Mouse (Mus musculus) thymus, postnatal 10 days (tissue): ENCODE results near the gene Ascc1.
"Not testable (repeated sequence)": the region's sequence is repeated elsewhere in the genome, so short reads cannot be mapped to it uniquely, and the experiment has no call there.

Experiments
- DNase-seq, 2 experiments: peaks; one replicate each; pipeline ENCODE4 v3.0.0; 2021; ENCODE audit warnings: low spot score in 2 of 2

Ascc1 gene

GRCm38 (mm10) chr10:60115345-60116185 lies 113.0 kb downstream of the Ascc1 start:
- peak; percentile 16 to 47 for DNase-seq

GRCm38 (mm10) chr10:60116997-60117396 lies 114.4 kb downstream of the Ascc1 start:
- no peak for DNase-seq

DNA sequence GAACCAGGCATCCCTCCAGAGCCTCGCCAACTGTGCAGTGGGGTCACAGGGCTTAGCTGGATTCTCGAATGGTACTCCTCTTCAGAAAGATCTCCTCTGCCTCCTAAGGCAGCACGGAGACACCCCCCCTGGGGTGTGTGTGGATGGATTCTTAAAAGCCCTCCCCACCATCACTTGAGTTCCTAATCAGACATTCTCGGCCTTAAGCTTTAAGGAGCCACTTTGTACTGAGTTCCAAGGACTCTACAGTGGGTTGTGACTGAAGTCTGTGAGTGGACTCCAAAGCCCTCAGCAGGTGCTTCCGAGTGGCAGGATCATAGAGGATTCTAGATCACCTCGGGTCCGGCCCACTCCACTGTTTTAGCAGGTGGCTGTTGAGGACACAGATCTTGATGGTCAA lies 115.9 kb downstream of the Ascc1 start:
- no peak for DNase-seq

GRCm38 (mm10) chr10:60120630-60121029 lies 118.0 kb downstream of the Ascc1 start:
- DNase-seq: no peak

DNA sequence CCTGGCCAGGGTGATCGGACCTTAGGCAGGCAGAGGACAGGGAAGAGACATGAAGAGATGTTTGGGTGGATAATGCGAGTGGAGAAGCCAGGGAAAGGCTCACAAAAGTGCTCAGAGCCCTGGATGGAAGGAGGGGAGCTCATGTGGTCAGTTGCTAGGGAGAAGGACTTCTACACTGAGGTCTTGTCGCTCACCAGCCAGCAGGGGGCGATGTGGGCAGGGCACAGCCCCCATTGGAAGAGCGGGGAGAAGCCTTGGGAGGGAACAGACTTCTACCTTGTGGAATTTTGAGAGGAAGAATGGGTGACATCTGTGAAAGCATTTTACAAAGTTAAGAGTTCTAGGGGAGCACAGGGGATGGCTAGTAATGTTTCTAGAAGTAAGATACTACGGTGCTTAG lies 121.5 kb downstream of the Ascc1 start:
- peak in 1 of 2 experiments; percentile 46 for DNase-seq

DNA sequence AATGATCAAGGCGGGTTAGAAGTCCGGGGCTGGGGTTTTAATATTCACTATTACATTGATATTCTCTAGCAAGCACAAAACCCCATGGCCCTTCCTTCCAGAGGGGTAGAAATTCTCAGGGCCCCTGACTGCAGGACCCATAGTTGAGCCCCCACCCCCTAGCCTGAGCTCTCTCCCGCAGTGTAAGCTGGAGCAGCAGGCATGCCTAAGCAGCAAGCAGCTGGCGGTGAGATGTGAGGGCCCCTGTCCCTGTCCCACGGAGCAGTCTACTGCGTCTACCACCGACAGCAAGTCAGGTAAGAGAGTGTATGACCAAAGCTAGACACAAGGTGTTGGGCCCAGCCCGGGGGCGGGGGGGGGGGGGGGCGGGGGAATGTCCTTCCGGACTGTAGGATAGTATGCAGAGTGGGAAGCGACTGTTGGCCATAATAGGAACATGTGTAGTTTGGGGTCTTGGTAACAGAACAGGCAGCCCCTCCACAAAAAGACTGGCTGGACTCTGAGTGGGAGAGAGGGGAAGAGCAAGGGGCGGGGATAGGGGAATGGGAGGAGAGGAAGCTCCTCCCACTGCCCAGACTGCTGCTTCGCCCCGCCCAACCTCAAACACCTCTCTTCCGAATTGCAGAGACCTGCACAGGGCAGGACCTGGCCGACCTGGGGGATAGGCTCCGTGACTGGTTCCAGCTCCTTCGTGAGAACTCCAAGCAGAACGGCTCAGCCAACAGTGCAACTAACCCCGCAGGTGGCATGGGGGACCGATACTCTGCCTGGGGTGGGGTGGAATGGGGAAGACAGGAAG lies 123.1 kb downstream of the Ascc1 start:
- no peak for DNase-seq

GRCm38 (mm10) chr10:60128287-60128686 lies 125.7 kb downstream of the Ascc1 start:
- no peak for DNase-seq

DNA sequence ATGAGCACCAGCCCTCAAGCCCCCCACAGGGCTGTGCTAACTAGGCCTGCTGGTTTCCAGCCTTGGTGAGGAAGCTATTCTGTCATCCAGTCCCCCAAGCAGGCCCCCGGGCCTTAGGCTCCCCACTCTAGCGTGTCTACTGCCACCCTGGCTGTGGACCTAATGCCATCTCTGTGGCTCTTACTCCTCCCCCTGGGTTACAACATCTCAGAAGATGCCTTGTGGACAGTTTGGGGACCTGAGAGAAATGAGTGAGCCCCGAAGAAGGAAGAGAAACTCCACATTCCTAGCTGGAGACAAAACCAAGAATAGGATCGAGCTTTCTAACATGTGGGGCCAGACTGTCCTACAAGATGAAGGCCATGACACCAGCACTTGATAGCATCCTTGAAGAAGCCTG lies 127.9 kb downstream of the Ascc1 start:
- no peak for DNase-seq

DNA sequence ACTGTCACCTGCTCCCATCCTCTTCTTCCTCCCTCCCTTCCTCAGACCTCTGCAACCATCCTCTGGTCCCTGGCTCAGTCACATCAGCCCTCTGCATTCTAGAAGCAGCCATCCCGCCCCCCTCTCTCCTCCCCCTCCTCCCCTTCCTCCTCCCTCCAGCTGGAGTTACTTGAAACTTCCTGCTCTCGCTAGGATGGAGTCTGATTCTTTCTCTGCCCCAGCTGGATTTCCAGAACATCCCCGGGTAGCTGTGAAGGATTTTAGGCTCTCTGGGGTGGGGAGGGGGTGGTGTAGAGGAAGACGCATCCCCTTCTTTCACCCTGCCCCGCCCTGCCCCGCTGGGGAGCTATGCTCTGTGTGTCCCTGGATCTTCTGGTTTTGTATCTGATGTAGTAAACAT lies 130.9 kb downstream of the Ascc1 start:
- no peak for DNase-seq

GRCm38 (mm10) chr10:60134201-60134600 lies 131.6 kb downstream of the Ascc1 start:
- no peak for DNase-seq

DNA sequence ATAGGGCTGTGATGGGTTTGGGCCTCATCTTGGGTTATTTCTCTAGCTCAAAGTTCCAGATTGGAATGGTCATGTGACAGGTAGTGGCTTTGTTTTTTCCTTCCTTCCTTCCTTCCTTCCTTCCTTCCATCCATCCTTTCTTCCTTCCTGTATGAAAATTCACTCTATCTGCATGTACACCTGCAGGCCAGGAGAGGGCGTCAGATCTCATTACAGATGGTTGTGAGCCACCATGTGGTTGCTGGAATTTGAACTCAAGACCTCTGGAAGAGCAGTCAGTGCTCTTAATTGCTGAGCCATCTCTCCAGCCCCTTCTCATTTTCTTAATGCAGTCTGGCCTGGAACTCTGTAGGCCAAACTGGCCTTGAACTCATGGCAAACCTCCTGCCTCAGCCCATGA lies 133.4 kb downstream of the Ascc1 start:
- not testable (repeated sequence) for DNase-seq

DNA sequence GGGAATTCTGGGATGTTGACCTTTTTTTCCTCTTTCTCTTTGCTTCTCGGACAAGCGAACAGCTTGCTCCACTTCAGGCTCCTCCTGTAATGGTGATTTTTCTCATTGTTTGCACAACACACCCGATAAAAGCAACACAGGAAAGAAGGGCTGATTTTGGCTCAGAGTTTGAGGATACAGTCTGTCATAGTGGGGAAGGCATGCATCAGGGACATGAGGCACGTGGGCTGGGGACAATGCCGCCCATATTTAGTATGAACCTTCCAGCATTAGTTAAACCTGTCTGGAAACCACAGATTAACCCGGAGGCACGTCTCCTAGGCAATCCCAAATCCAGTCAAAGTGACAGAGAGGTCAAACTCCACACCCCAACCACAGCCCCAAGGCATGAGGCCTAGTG lies 134.3 kb downstream of the Ascc1 start:
- DNase-seq: no peak

DNA sequence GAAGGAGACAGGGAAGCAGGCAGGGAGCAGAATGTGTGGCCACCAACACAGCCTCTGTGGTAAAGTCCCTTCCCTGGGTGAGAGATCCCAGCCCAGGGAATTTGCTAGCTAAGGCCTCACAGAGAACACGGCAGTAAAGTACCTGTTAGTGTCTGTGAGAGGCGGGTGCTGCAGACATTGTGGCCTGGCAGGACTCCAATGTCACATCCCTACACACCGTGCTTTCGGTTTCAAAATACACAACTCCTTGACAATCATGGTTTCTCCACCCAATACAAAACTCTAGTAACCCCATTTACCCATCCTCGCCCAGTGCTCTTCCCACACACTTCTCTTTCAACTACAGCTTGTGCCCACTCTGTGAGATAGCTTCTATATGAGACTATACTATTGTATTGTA lies 136.1 kb downstream of the Ascc1 start:
- DNase-seq: no peak

DNA sequence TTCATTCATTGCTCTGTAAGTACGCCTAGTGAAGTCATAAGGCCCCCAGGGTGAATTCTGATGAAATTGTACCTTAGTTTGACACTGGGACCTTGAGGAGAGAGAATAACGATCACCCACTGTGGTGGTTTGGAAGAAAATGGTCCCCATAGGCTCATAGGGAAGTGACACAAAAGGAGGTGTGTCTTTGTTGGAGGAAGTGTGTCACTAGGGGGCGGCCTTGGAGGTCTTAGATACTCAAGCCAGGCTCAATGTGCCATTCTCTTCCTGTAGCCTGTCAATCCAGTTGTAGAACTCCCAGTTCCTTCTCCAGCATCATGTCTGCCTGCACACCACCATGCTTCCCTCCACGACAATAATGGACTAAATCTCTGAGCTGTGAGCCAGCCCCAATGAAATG lies 138.1 kb downstream of the Ascc1 start:
- DNase-seq: no peak

GRCm38 (mm10) chr10:60141656-60142160 lies 139.1 kb downstream of the Ascc1 start:
- DNase-seq: no peak

- DNase-seq: not testable (repeated sequence)
Measured at GRCm38 (mm10) chr10:60147510-60148047, 145.0 kb downstream of the Ascc1 start.

DNA sequence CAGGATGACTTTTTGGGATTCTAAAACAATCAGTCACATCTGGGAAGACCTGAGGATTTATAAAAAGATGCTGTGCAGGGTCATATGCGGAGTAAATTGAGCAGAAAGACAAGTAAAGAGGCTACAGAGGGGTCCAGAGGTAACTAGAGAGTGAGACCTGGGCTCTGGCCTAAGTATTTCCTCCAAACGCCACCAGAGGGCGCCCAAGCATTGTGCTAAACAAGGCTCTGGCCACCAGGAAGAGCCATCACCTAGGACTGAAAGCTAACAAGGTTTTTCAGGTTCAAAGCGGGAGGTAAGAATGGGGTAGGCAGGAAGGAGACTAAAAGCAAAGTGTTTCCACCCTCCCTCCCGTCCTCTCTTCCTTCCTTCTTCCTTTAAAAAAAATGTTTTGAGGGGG lies 145.5 kb downstream of the Ascc1 start:
- peak; percentile 74 to 88 for DNase-seq
